In the genomic region with DNA sequence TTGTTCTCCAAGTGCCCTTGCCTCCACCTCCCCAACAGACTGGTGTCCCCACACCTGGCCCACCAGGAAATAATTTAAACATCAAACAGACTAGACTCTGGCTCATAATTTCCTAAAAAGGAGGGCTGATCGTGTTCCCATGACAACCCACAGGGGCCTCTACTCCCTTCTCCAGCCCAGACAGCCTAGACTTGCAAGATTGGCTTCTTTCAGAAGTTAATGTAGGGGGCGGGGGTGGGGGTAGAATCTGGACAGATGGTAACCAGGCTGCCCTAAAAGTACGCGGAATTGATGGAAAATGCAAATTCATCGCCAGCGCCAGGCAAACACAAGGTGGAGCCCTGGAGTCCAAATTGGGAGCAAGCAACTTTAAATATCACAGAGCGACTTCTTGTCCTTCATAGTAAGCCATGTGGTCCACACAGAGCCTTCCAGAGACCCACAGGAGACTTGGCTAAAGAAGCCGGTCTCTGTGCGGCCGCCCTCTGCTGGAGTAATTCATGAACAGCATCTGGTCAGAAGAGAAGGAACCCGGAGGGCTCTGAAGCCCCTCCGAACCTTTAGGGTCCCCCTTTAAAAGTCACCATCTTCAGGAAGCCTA, we compare ENCODE assay signal across 8 mouse cellular contexts. TPM values are rescaled to one million over a fixed set of nuclear protein-coding genes. Genes with fewer than 3 reads are reported as not detected.
DNase-seq lines count a peak whose midpoint lies in the region; ATAC-seq and TF ChIP-seq lines count a peak whose summit lies in the region.

No protein-coding gene starts in this region.

- peaks cover 27% of the 10 kb centered on the region for H3K4me1 ChIP-seq in E14TG2a.4 (replicated peaks; ENCODE audit: low read depth, low read length)
- 0 out of 2 replicates have a peak, but pooled peaks cover 3% of the 10 kb centered on the region for H3K4me1 ChIP-seq in forebrain, embryonic 16.5 days (replicated peaks; ENCODE audit: control insufficient read depth, insufficient read depth, low read length)
- peaks cover 3% of the 10 kb centered on the region; the same call in 1 of the 2 replicates for H3K4me1 ChIP-seq in limb, embryonic 15.5 days

- H3K4me3 ChIP-seq in E14TG2a.4 (replicated peaks; ENCODE audit: low read length): no peak overlapping the region
- H3K4me3 ChIP-seq in forebrain, embryonic 16.5 days (replicated peaks; ENCODE audit: low read length): no peak overlapping the region
- no peak overlapping the region for H3K4me3 ChIP-seq in limb, embryonic 15.5 days

- peak; percentile 36 for TF ChIP-seq CTCF in E14TG2a.4 (conservative IDR thresholded peaks at IDR 0.05; ENCODE audit: low read length)

- H3K27me3 ChIP-seq in E14TG2a.4 (ENCODE audit: insufficient read depth, low read length): peaks cover 9% of the 10 kb centered on the region
- no peaks in the 10 kb centered on the region for H3K27me3 ChIP-seq in forebrain, embryonic 16.5 days (replicated peaks; ENCODE audit: control insufficient read depth, insufficient read depth, low read length)
- no peaks in the 10 kb centered on the region for H3K27me3 ChIP-seq in limb, embryonic 15.5 days

- peak; percentile 45 for DNase-seq in 416B (ENCODE audit: low read depth)
- DNase-seq in cerebellum, adult 11-12 months: peak; percentile 77
- DNase-seq in kidney, adult 11 months: peak; percentile 38
- peak; percentile 64 for DNase-seq in ovary, postnatal 36 days (ENCODE audit: low spot score)

- peak; percentile 67; the same call in 1 of the 2 replicates for ATAC-seq in forebrain, embryonic 16.5 days
- ATAC-seq in limb, embryonic 15.5 days (ENCODE audit: insufficient number of reproducible peaks, low FRiP score, low TSS enrichment, low read depth): peak; percentile 74; the same call in 1 of the 2 replicates
- ATAC-seq in megakaryocyte, adult 5-6 weeks (ENCODE audit: poor library complexity, severe bottlenecking): no peak

- WGBS in forebrain, embryonic 16.5 days: 38% methylated on average over 12 of the region's 12 CpGs
- WGBS in limb, embryonic 15.5 days: 24% methylated on average over 12 of the region's 12 CpGs

- H3K9ac ChIP-seq in forebrain, embryonic 16.5 days (replicated peaks; ENCODE audit: low read depth, low read length): no peak overlapping the region
- H3K9ac ChIP-seq in limb, embryonic 15.5 days: no peak overlapping the region

- H3K27ac ChIP-seq in forebrain, embryonic 16.5 days (ENCODE audit: low read length): no peak overlapping the region
- no peak overlapping the region; the same call in 1 of the 2 replicates for H3K27ac ChIP-seq in limb, embryonic 15.5 days

- peaks cover 12% of the 10 kb centered on the region for H3K9me3 ChIP-seq in E14TG2a.4 (ENCODE audit: low read length)
- H3K9me3 ChIP-seq in forebrain, embryonic 16.5 days (ENCODE audit: control insufficient read depth, low read length): 0 out of 2 replicates have a peak, but pooled peaks cover 2% of the 10 kb centered on the region
- H3K9me3 ChIP-seq in limb, embryonic 15.5 days: no peaks in the 10 kb centered on the region

- no peak overlapping the region for H3K4me2 ChIP-seq in forebrain, embryonic 16.5 days (ENCODE audit: low read length)
- no peak overlapping the region for H3K4me2 ChIP-seq in limb, embryonic 15.5 days

- no peaks in the 10 kb centered on the region for H3K36me3 ChIP-seq in E14TG2a.4 (ENCODE audit: insufficient read depth, low read length)
- H3K36me3 ChIP-seq in forebrain, embryonic 16.5 days (ENCODE audit: control insufficient read depth, insufficient read depth): no peaks in the 10 kb centered on the region
- H3K36me3 ChIP-seq in limb, embryonic 15.5 days: no peaks in the 10 kb centered on the region

RNA-seq across cellular contexts. Expression of a gene that starts 31.0 kb away (rescaled TPM):
- 19.3 and 23.0 TPM in 2 replicates for polyA plus RNA-seq in forebrain, embryonic 16.5 days (2015; fragmentation: Nextera tagmentation; extraction: Ambion mirVana)
- polyA plus RNA-seq in limb, embryonic 15.5 days (2015; fragmentation: Nextera tagmentation; extraction: Ambion mirVana): 1.3 and 3.1 TPM in 2 replicates
- total RNA-seq in megakaryocyte, adult 5-6 weeks (2015): not detected in 2 replicates
- under 0.01 TPM in 1 of 2 replicates, not detected in the other for total RNA-seq in megakaryocyte, adult 5-6 weeks (2017)
